Mouse (Mus musculus): ENCODE data around the gene Ndufaf2.

- TF ChIP-seq GATA1 (IDR thresholded peaks at IDR 0.05; ENCODE audit: borderline replicate concordance, low read length) (no peak), CTCF (IDR thresholded peaks at IDR 0.05; ENCODE audit: low read depth, low read length) (no peak)
These were observed 40.2 kb downstream of the Ndufaf2 start for GRCm38 (mm10) chr13:108118188-108118587.
